Mouse (Mus musculus): ENCODE measurements around the gene Pitx1. TPM values are rescaled to one million over a fixed set of nuclear protein-coding genes. Genes with fewer than 3 reads are reported as not detected.

Gene Pitx1
- total RNA-seq, 2 experiments from 2014 or later: not detected

DNA sequence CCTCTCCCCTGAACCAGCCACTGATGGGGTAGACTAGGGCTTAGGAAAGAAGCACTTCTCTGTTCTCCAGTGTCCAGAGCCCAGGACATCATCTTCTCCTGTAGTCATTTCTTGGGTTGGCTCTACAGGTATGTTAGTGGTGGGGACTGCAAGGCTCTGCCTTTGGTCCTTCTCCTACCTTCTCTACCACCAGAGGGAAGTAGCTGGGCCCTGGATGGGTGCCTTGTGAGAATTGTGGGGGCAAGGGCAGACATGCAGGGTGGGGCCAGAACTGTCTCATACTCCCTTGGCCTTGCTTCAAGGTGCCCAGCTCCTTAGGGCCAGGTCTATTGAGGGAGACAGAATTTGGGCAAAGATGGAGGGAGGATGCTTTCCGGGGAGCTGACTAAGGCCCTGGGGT lies 3.4 kb downstream of the Pitx1 start:
- intact Hi-C loops (cut with DNase I): loop anchor here (10.0 kb wide), 1 partner anchor 242 kb away; no protein-coding TSS in a partner anchor
- DNase-seq (ENCODE audit: low spot score in 2 of 2): no peak

GRCm38 (mm10) chr13:55831722-55832160 lies 4.3 kb downstream of the Pitx1 start:
- intact Hi-C loops (cut with DNase I): loop anchor here (10.0 kb wide), 1 partner anchor 243 kb away; no protein-coding TSS in a partner anchor
- no peak for DNase-seq (ENCODE audit: low spot score in 2 of 2)

DNA sequence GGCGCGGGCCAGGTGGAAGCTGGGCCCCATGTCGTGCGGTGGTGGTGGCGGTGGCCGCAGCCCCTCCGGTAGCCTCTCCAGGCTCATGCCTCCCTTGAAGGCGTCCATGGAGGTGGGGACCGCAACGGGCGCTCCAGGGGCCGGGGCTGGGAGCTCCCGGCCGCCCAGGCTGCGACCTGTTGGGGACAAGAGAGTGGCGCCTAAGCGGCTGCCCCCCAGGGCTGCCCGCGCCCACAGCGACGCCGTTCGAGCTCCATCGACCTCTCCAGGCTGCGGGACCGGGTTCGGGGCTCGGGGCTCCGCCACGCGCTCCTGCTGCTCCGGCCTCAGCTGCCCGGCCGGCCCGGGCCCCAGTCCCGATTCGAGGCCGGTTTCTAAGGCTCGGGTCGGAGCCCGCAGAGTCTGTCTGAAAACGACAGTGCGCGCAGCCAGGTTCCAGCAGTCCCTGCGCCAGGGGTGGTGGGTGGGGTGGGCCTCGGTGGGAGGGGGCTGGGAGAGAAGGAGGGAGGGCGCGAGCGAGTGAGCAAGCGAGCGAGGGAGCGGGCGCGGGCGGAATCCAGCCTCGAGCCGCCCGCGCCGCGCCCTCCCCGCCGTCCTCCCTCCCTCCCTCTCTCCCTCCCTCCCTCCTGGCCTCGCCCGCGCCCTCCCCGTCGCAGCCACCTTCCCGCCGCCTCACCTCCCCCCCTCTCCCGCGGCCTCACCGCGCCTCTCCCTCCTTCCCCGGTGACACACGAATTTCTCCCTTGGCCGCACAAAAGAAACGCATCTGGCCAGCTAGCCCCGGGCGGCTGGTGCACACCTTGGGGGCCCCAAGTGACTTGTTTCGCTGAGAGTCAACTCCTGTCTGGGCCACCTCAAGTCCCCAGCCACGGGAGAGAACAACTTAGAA lies 4.9 kb downstream of the Pitx1 start:
- no peak for DNase-seq (ENCODE audit: low spot score in 2 of 2)
- intact Hi-C loops (cut with DNase I): loop anchor here (10.0 kb wide), 1 partner anchor 244 kb away; no protein-coding TSS in a partner anchor

DNA sequence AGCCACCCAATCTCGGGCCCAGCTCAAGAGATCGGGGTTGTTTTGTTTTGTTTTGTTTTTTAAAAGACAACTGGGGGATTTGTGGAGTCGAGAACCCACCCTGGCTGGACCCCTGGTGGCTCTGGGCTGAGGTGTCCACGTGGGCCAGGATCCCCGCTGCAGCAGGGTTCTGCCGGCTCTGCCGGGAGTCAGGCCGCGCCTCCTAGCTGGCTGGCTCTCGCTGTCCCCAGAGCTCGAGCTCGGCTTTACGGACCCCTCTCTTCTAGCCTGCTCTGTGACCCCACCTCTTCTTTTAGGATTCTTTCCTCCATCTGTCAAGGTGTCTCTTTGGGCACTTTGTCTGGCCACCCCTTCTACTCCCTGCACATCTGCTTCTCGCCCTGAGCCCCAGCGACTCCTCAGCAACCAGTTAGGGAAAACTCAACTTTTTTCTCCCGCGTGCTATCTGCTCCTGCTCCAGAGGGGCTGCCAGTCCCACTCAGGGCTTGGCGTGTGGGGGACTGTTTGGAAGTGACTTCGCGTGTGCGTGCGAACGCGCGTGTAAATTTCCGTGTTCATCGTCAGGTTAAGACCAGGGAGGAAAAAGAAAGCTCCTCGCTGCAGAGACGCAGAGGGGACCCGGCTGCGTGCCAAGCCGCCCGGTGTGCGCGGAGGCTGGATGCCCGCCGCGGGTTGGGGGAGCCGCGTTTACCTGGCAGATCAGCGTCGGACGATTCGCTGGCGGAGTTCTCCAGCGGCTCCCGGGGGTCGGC lies 5.7 kb downstream of the Pitx1 start:
- intact Hi-C loops (cut with DNase I): loop anchor here (10.0 kb wide), 1 partner anchor 245 kb away; no protein-coding TSS in a partner anchor
- DNase-seq (ENCODE audit: low spot score in 2 of 2): no peak

GRCm38 (mm10) chr13:55829018-55829655 lies 6.9 kb downstream of the Pitx1 start:
- DNase-seq (ENCODE audit: low spot score in 2 of 2): no peak
- intact Hi-C loops (cut with DNase I): loop anchor here (10.0 kb wide), 1 partner anchor 426 kb away; the partner anchor contains the start of gene Neurog1

DNA sequence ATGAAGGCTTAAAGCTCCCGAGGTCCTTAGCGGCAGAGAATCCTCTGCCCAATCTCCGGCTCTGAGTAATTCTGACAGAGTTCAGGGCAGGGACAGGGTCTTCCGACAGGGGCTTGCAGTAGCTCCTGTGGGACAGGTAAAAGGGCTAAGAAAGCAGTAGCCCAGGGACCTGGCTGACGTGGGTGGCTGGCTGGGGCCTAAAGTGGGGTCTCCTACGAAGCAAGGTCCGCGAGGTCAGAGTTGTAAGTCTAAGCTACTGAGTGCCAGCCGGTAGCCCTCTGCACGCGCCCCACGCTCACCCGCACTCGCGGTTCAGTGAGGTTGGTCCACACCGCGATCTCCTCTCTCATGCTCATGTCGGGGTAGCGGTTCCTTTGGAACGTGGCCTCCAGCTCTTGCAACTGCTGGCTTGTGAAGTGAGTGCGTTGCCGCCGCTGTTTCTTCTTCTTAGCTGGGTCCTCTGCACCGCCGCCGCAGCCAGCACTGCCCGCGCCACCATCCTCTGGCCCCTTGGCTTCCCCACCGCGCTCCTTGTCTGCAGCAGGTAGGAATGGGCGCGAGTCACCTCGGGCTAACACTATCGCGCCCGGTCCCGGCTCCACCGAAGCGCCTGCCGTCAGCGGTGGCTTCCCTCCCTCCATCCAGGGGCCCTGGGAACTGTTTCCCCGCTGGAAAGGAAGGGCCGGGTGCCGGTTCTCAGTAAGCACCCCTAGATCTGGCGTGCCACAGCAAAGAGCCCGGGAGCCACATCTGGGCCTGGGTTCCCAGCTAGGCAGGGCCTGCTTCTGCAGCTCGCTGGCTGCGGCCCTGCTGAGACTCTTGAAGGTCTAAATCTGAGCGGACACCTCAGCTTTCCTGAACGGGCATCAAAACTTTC lies 7.6 kb downstream of the Pitx1 start:
- intact Hi-C loops (cut with DNase I): loop anchor here (10.0 kb wide), 1 partner anchor 426 kb away; the partner anchor contains the start of gene Neurog1
- no peak for DNase-seq (ENCODE audit: low spot score in 2 of 2)

- intact Hi-C loops (cut with DNase I): loop anchor here (2.0 to 10.0 kb wide), 2 partner anchors 135 to 427 kb away; partner anchors contain the start of gene Neurog1
- DNase-seq (ENCODE audit: low spot score in 2 of 2): no peak
These were observed 8.3 kb downstream of the Pitx1 start for GRCm38 (mm10) chr13:55827679-55828140.

DNA sequence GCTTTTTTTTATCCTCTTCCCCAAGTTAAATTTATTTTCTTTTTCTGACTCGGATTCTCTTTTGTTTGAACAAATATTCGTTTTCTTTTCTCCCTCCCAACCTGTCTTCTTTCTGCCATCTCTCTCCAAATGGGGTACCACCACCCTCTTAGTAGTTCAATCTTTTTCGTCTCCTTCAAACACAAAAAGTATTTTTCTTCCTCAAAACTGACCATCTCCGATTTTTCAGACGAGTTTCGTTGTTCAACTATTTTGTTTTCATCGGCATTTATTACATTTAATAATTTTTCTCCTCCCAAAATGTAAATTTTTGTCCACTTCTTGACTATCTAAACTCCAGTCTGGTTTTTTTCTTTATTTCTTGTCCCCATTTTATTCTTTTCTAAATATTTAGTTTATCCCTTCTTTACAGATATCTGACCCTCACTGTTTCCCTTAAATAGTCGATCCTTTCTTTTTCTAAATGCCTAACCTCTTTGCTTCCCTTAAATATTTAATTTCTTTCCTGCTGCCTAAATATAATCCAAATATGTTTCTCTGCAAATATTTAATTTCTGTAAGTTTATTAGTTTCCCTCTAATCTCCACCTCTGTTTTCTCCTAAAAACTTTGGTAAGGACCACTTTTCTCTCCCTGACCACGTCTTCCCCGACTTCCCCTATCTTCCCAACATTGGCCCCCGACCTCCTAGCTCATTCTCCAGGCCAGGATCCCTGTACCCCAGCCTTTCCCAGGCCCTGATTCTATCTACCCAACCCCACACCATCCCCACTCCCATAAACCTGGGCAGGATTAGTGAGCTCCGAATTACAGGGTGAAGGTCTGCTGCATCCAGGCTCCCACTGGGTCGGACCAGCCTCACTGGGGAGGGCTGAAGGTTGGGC lies 9.0 kb downstream of the Pitx1 start:
- intact Hi-C loops (cut with DNase I): loop anchor here (2.0 to 10.0 kb wide), 2 partner anchors 136 to 428 kb away; partner anchors contain the start of gene Neurog1
- no peak for DNase-seq (ENCODE audit: low spot score in 2 of 2)

DNA sequence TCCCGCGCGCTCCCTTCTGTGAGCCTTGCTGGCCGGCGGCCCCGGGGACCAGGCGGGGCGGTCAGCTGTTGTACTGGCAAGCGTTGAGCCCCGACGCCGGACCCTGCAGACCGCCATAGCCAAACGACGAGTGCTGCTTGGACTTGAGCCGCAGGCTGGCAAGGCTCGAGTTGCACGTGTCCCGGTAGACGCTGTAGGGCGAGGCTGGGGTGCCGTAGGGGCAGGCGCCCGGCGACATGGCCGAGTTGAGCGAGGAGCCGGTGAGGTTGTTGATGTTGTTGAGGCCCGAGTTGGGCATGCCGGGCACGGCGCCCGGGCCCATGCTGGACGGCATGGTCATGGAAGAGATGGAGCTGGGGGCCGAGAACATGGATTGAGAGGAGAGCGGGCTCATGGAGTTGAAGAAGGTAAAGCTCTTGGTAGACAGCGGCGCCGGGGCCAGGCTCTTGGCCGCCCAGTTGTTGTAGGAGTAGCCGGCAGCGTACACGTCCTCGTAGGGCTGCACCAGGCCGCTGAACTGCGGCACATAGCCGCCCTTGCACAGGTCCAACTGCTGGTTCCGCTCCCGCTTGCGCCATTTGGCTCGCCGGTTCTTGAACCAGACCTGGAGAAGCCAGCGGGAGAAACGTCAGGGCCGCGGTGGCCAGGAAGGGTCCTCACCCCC lies 9.9 kb downstream of the Pitx1 start:
- DNase-seq (ENCODE audit: low spot score in 2 of 2): no peak
- intact Hi-C loops (cut with DNase I): loop anchor here (2.0 to 10.0 kb wide), 2 partner anchors 137 to 429 kb away; partner anchors contain the start of gene Neurog1

- intact Hi-C loops (cut with DNase I): loop anchor here (10.0 kb wide), 1 partner anchor 430 kb away; the partner anchor contains the start of gene Neurog1
- no peak for DNase-seq (ENCODE audit: low spot score in 2 of 2)
These were observed 10.7 kb downstream of the Pitx1 start for GRCm38 (mm10) chr13:55825245-55825681.

DNA sequence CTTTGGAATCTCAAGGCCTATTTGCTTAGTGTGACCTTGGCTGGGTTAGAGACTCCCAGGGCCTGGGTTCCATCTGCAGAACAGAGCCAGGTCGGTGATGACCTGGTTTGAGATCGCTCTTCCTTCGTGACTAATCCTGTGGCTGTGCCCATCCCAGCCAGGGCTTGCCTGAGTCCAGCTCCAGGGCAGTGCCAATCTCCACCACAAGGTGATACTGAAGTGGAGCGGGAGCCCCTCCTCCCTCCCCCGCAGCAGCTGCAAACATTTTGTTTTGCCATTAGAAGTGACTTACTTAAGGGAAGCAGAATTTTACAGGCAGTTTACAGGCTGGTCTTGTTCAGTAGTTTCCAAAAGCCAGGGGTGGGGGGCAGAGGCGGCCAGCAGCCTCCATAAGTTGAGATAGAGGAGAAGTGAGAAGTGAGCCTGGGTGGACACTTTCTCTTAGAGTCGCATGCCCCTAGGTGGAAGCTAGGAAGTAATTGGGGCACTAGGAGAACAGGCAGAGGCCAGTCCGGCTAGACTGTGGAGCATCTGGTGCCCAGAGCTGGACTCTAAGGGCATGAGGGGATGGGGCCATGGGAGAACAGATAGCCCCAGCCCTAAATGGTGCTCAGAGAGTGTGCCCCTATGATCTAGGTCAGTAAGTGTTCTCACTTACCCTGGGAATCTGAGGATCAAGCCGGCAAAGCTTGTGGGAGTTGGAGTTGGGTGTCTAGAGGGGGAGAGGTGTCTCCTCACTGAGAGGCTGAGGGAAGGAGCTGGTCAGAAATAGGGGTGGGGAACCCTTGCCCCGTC lies 11.6 kb downstream of the Pitx1 start:
- intact Hi-C loops (cut with DNase I): loop anchor here (10.0 kb wide), 1 partner anchor 430 kb away; the partner anchor contains the start of gene Neurog1
- no peak for DNase-seq (ENCODE audit: low spot score in 2 of 2)

DNA sequence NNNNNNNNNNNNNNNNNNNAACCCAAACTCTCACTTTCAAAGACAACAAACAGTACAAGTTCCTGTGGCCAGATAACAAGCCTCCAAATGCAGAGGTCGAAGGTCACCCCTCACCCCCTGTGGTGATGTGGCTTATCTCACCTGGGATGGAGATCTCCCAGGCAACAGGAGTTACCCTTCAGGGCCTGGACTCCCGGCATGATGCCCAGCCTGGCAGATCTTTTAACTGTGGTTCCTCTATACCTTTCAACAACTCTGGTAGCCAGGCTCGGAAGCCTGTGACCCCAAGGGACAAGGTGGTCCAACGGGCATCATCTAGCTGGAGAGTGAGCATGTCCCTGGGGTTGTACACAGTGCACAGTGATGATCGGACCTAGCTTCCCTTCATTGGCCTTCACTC lies 13.5 kb downstream of the Pitx1 start:
- no peak for DNase-seq (ENCODE audit: low spot score in 2 of 2)
- intact Hi-C loops (cut with DNase I): loop anchor here (10.0 kb wide), 1 partner anchor 432 kb away; the partner anchor contains the start of gene Neurog1

DNA sequence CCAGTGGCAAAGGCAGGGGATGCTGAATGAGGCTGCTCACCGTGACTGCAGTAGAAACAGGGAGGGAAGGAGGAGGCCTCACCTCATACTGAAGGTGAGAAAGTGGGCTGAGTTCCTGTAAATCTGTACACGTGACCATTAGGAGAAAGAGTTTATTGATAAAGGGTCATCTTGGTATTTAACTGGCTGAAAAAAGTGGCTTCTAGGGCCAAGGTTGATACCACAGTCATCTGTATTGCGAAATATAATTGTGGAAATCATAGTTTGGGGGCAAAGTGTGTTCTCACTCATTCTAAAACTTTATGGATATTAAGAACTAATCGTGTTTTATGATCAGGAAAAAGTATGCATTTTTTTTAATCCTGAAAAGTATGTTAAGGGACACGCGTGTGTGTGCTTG lies 21.2 kb downstream of the Pitx1 start:
- intact Hi-C loops (cut with DNase I): no loop called here
- no peak for DNase-seq (ENCODE audit: low spot score in 2 of 2)

DNA sequence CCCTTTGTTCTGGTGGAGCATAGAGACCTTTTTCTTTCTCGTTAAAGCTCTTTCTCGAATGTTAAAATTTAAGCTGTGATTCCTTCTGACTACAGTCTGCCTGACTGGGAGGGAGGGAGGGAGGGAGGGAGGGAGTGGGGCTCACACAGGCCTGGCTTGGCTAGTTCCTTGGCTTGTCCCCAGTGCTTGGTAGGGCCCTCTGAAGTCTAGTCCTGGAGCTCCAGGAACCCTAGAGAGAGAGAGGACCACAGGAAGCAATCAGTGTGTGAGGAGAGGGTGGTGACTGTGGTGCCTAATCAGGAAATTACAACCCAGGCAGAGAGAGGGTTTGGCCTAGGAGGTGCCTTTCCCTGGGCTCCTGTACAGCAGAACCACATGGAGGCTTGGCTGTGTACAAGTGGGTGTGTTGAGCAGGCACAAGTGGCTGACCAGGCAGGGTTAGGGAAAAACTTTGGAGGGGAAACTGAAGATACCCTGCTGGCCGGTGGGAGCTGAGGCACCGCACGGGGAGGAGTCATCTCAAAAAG lies 22.4 kb downstream of the Pitx1 start:
- intact Hi-C loops (cut with DNase I): no loop called here
- DNase-seq (ENCODE audit: low spot score in 2 of 2): no peak

DNA sequence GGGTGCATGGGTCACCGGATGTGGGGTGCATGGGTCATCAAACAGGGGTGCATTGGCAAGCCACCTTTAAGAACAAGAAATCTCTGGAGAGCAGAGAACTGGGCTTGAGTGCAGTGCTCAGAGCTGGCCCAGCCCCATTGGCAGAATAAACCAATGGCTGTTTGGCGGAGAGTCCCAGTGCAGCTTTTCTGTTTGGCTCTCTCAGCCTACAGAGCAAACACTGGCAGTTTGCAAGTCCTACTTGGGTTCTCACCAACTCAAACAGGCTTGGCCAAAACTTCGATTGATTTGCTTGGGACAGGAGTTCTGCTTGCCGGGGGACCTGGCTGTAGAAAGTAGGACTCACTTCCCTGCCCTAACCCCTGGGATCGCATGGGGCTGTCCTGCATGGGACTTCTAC lies 25.0 kb downstream of the Pitx1 start:
- no peak for DNase-seq (ENCODE audit: low spot score in 2 of 2)
- intact Hi-C loops (cut with DNase I): no loop called here

- intact Hi-C loops (cut with DNase I): no loop called here
- no peak for DNase-seq (ENCODE audit: low spot score in 2 of 2)
These were observed 26.3 kb downstream of the Pitx1 start for GRCm38 (mm10) chr13:55809707-55810106.

All from left cerebral cortex, postnatal 14 days (tissue).